Mouse (Mus musculus): Measurements from ENCODE around the gene Frmd5.
A peak's percentile ranks its signal among the peaks of the same experiment; 100 is the strongest.
"Not testable (repeated sequence)": the region's sequence is repeated elsewhere in the genome, so short reads cannot be mapped to it uniquely, and the experiment has no call there.

Frmd5 gene

DNA sequence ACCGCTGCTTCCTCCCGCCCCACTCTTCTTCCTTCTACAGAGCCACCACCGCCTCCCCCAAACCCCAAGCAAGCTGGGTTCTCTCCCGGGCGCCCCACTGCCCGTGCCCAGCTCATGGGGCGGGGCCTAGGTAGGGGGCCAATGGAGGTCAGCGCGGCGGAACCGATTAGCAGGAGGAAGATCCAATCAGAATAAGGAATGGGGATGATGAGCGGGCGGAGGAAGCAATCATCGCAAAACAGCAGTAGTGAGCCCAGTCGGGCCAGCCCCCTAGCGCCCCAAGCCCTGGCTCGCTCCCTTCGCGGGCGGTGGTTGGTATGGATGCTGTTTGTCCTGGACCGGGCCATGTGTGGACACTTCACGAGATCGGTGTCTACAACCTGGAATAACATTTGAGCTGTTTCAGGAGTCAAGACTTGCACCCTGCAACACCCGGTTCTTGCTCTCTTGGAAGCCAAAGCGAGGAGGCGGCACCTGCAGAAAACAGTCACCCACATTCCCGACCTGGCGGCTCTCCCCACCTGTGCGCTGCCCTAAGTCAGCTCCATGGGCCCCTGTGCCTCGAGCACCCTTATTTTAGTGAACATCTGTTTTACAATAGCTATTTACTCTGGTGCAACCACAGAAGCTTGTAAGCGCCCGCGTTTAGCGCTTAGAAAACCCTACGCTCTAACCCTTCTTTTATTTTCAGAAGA is at the start of gene Frmd5:
Gene Frmd5, minus strand, starts transcription at position 129 of the 695 bp plus-strand sequence.
- no peak for DNase-seq (ENCODE audit: low spot score)

DNA sequence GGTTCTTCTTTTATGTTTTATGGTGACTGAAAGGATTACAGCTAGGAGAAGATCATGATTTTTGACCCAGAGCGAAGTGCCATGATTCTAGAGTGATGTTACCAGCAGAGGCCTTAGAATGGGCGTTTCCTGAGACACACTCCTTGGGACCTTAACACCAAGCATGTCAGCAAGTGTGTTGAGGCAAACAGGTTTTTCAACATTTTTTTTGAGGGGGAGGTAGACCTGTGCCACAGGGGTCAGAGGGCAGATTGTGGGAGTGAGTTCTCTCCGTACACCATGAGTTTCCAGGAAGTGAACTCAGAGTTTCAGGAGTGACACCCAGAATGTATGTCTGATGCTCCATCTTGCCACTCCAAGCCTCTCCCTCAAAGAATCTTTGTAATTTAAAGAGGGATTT is 47.1 kb upstream of the Frmd5 start:
- no peak for DNase-seq (ENCODE audit: low spot score)

DNA sequence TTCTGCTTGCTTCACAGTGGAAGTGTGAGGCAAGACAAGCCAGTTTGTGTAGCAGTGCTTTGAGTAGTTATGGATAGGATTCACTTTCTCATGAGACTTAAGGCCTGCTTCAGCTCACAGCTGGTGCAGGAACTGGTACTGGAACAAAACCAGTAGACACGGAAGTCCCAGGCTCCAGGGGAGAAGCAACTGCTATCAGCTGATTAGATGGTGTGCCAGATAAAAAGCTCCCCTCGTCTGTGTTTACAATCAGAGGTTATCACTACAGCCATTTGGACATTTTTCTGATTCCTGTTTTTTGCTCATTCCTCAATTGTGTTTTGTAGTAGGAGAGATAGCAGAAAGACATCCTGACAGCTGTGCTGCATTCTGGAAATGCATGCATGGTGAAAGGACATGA is 45.2 kb upstream of the Frmd5 start:
- DNase-seq (ENCODE audit: low spot score): no peak

DNA sequence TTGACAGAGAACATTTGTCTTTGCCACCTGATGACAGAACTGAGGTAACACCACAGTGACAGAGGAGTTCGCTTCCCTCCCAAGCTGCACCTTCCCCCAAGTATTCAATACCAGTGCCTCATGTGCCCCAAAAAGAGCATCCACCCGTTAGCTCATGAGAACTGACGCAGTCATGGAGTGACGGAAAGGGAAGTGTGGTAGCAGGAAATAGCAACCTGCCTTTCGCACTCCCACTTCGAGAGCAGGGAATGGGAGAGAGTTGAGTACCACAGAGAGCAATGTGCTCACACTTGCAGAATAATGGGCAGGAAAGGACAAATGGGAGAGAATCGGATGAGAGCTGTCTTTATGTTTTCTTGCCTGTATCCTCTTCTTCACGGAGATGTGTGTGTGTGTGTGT is 39.2 kb upstream of the Frmd5 start:
- no peak for DNase-seq (ENCODE audit: low spot score)

DNA sequence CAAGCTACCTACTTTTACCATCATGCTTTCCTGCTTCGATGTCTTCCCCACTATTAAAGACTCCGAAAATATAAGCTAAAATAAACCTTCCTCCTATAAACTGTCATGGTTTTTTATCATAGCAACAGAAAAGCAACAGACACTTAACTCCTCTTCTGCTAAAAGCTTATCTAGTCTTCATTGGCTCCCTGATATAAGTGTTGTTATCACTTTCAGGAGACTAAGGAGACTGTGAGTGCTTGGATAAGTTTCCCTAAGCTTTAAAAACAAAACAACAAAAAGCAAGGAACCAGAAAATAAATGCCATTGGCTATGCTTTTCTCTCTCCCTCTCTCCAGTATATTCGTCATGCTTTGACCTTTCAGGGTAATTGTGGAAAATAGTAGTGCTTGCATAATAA is 35.4 kb upstream of the Frmd5 start:
- no peak for DNase-seq (ENCODE audit: low spot score)

DNA sequence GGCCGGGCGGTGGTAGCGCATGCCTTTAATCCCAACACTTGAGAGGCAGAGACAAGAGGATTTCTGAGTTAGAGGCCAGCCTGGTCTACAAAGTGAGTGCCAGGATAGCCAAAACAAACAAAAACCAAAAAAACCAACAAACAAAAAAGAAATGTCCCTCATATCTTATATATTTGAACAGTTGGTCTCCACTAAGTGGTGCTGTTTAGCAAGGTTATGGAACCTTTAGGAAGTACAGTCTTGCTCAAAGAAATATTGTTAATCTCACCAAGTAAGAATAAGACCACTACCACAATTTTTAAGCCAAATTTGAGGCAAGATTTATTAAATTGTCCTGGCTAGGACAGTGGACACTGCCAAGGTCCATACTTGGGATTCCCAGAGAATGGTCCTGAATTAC is 34.6 kb upstream of the Frmd5 start:
- DNase-seq (ENCODE audit: low spot score): no peak

DNA sequence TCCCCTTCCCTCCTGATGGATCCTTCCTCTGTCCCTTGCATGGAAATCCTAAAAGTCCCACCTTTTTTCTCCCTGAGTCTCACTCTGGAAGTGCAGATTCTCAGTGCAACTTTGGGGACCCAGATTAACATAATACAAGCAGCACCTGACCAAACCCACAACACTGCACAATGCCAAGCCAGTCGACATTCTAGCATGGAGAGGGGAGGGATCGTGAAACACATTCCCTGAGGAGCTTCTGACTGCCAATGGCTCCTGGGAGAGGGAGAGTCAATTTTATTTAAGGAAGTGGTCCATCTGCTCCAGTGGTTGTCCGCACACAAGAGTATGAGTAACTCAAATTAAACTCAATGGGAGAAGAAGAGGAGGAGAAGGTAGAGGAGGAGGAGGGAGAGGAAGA is 28.0 kb upstream of the Frmd5 start:
- DNase-seq (ENCODE audit: low spot score): no peak

DNA sequence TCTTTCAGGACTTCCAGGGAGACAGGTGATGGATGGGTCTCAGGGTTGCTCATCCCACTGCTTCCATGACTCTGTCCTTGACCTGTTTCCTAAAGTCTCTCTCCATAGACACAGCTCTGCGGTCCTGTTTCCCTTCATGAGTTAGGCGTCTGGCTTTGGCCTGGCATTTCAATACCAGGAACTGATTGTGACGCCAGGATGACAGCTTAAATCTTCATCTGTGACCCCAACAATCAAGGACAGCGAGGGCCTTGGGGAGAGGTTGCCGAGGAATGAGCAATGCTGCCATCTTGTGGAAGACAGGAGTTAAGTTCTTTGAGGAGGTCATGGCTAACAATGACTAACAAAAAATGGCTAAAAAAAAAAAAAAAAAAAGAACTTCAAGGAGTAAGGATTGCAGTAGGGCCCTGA is 25.6 kb upstream of the Frmd5 start:
- peak; percentile 73 for DNase-seq (ENCODE audit: low spot score)

DNA sequence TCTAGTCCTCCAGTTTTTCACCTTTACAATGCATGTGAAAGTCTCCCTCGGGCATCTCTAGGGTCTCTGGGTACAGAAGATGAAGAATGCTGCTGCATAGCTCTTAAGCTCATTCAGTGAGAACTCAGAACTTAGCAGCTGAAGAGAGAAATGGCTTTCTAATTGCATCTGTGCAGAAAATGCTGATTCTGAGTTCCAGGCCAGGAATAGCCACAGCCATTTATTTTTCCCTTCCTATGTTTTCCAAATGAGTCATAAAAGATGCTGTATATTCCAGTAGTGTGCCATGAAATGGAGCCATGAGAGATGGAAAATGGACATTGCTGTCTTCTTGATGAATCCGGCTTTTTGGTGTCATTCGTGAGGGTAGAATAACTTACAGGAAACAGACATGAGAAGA is 21.5 kb upstream of the Frmd5 start:
- no peak for DNase-seq (ENCODE audit: low spot score)

DNA sequence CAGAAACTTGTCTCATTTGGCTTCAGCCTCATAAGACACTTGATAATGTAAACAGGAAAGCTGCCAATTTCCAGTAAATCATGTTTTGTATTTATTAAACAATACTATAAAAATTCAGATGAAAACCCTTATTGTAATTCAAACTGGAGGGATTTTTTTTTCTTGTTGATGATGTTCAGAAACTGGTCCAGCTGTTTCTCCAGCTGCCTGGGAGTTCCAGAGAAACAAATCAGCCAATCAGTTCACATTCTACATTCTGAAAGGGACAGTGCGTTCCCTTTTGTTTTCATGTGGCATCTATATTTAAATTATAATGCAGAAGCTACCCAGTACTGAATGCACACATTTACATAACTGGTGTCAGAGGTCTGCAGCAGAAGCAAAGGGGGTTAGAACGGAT is 19.3 kb upstream of the Frmd5 start:
- DNase-seq (ENCODE audit: low spot score): no peak

DNA sequence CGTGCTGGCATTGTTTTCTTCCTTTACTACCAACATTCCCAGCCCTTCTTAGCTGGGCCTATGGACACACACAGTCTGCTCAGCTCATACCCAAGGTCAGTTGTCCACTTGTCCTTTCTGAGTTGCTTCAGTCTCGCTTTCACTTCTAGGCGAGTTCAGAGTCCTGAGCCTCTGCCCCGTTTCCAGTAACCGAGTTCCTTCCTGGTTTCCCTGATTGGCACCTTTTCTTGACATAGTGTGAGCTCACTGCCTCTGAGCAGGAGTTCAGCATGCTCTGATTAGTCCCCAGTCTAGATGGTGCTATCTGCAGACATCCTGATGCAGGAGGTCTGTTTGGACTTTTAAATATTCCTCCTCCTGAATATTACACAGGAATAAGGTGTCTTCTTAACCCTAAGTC is 17.8 kb upstream of the Frmd5 start:
- no peak for DNase-seq (ENCODE audit: low spot score)

DNA sequence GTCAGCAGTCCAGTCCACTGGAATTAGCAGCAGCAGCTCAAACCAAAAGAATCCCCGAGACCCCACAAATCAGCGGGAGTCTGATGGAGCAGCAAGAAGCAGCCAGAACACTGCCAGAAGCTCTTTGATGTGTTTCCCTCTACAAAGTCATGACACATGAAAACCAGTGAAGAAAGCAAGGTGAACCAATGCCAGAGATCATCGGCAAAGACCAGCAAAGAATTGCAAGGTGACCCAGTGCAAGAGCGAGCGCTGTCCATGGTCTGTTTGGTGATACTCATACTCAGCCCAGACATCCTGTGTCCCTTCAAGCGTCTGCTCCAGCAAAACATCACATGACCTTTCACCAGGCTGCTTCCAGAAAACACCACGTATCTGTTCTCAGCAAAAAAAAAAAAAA is 14.9 kb upstream of the Frmd5 start:
- DNase-seq (ENCODE audit: low spot score): no peak

DNA sequence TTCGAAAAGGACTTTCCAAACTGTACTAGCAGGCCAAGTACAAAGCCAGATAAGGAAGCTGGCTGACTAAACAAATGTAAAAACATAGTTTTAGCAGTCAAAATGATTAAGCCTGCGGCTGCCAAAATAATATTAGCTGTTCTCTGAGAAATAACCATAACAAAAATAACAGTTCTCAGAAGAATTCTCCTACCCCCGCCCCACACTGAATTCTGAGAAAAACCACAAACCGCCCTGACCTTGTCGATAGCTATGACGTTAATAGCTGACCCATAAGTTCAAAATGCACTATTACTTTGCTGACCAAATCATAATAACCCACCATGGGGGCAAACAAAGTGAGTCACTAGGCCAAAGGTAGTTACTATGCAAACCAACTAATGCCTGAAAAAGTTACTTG is 4.0 kb upstream of the Frmd5 start:
- DNase-seq (ENCODE audit: low spot score): not testable (repeated sequence)

DNA sequence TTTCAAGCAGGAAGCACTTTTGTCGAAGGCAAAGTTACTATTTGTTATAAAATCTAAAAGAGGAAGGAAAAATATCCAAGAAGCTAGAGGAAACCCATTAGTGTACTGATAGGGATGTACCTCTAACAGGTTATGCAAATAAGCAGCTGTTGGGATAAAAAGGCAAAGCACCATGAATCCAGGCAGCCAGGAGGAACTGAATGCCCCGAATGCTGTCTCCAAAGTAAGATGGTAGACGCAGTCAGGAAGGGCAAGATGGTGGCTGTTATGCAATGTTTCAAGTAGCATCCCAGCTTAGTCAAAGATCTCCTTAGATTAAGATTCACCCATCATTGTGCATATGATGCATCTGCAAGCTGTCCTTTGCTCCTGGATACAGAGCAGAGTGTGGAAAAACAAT is 2.2 kb upstream of the Frmd5 start:
- DNase-seq (ENCODE audit: low spot score): no peak

DNA sequence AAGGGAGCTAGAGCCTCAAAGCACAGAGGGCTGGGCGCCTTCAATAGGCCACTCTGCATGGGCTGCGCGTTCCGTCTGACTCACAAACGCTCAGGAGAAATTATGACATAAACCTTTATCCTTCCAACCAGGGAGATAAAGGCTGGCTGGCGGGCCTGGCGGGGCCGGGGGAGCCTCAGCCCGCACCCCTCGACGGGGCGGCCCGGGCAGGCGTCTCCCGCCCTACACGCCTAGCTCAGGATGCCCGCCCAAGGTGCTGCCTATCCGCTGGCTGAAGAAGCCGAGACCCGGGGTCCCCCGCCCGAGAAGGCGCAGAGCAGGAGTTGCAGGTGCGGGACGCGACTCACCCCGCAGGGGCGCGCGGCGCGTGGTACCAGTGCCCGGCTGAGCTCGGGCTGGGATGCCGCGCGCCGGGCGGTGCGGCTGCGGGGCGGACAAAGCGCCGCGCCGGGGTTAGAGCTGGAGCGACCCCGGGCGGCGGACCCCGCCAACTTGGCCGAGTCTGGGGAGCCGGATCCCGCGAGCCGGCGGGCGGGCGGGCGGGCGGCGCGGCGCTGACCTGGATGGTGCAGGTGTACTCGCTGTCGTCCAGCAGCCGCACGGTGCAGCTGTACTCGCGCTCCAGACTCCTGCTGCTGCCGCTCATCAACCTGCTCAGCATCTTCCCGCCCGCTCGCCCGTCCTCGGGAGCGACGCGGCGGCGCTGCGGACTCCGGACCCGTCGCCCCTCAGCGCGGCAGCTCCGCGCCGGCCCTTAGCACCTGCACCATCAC is 530 bp downstream of the Frmd5 start:
- DNase-seq (ENCODE audit: low spot score): no peak

DNA sequence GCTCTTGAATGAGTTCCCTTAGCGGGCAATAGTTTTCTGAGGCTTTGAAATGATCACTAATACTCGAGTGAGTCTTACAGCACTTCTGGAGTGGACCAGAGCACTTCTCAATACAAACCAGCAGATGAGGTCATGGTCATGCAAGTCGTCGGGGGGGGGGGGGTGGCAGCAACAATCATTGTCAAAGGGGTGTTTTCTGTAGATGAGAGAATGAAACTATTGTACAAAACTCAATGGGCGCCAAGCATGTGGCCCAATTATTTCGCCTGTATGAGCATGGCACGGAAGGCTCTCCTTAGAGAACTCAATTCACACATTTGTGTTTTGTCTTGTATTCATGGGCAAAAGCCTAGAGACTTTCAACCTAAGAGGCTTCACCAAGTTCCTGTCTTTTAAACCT is 7.8 kb downstream of the Frmd5 start:
- DNase-seq (ENCODE audit: low spot score): no peak

DNA sequence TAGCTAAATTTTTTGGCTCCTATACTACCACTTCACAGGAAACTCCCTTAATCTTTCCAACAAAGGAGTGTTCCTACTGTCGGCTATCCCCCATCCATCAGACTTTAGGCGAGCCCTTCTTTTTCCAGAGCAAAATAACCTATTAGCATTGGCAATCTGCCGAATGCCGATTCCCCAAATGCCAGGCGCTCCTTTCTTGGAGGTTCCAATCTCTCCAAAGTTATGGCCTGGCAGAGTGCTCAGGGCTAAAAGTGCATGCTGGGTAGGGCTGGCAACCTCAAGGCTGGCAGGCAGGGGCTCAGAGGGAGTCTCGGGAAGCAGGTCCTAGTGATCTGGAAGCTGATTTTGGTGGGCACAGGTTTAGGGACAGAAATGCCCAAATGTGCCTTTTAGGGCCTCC is 10.9 kb downstream of the Frmd5 start:
- no peak for DNase-seq (ENCODE audit: low spot score)

DNA sequence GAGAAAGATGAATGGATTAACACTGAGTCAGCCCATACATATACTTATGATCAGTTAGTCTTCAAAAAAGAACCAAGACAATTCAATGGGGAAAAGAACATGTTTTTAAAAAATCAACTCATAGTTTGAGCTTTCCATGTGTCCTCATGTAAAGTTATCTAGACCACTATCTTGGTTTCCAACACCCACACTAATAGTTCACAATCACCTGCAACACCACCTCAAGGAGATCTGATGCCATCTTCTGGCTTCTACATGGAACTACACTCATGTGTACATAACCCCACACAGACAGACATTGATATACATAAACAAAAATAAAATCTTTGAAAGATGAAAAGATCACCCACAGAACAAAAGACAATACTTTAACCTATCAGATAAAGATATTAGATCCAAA is 17.1 kb downstream of the Frmd5 start:
- no peak for DNase-seq (ENCODE audit: low spot score)

DNA sequence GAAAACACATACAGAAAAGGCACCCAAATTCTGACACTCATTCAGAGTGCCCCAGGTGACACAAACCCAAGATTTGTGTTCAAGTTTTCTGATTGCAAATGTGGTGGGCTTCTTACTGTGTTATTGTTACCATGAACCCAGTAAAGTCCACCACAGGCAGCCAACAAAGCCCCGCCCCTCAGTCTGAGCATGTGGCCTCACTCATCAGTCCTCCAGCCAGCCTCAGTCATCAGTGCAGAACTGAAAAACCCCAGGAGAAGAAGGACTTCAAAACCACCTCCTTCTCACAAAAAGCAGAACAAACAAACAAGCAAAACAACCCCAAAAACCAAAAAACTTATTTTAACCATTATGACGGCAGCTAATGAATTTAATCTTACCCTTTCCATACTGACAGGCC is 18.5 kb downstream of the Frmd5 start:
- no peak for DNase-seq (ENCODE audit: low spot score)

DNA sequence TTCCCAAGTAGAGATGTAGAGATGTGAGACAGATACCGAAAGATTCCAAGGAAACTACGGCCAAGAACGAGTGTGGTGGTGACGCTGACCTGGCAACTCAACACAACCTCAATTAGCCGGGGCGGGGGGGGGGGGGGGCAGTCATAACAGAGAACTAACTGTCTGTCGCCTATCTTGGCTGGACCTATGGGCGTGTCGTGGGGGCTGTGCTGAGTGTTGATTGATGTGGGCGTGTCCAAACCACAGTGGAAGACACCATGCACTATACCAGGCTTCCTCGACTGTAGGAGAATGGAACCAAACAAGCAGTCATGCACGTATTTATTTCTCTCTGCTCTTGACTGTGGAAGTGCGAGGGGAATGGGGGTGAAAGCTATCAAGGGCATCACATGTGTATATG is 19.1 kb downstream of the Frmd5 start:
- DNase-seq (ENCODE audit: low spot score): no peak

DNA sequence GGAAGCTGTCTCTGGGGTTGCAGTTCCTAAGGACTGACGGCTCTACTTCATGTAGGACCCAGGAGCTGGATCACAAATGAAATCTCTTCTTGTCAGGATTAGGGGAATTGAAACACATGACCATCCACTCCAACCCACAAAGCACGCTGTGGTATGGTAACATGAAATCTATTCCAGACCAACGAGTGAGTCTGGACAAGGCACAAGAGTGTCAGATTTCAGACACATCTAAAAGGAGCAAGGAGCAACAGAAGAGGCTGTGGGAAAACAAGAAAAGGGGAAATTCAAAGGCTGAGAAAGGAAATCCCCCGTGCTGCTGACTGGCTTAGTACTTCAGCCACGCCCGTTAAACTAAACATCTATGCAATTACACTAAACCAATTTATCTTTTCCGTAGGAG is 19.6 kb downstream of the Frmd5 start:
- no peak for DNase-seq (ENCODE audit: low spot score)

DNA sequence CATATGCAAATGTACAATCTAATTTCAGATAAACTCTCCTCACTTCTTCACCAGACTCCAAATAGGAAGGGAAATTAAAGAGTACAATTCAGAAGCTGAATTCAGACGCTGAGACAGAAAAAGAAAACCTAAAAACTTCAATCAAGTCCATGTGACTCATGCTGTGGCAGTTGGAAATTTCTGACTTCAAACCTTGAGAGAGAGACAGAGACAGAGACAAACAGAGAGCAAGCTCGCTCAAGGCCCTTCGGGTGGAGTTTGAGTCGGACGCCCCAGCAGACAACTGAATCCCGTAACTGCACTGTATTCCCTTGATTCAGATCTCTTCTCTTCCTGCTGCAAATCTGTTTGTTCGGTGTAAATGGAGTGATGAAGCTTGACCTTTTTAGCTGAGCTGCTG is 30.7 kb downstream of the Frmd5 start:
- DNase-seq (ENCODE audit: low spot score): no peak

DNA sequence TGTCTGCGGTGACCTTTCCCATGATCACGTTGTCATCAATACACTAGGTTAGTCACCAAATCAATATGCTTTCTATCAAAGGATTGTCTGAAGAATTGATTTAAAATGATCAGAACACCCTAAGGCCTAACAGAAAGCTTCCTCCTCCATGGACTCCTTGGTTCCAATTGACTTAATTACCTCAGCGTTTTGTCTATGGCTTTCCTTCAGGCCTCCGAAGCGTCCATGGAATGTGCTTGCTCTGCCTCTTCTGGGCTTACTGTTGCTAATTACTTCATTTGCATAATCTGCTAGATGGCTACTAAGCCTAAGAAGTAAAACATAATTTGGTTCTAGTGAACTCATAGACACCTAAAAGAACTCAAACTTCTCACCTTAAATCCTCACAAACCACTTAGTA is 42.0 kb downstream of the Frmd5 start:
- DNase-seq (ENCODE audit: low spot score): no peak

DNA sequence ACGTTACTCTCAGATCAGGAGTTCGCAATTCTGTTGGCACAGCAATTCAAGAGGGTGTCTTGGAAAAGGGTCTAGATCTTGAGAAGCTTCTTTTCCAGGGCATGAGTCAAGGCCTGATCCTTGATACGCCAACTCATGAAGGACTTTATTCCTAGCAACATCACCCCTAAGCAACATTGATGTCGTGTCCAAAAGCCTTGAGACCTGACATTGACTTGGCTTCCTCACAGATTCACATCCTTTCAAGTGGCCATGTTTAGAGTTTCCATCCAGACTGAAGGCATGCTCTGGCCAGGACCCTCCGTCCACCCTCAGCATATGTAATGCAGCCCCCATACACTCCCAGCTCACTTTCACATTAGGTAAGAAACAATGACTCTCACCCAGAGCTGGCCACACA is 45.0 kb downstream of the Frmd5 start:
- no peak for DNase-seq (ENCODE audit: low spot score)
